Mouse (Mus musculus): ENCODE data around the gene Ssbp4.

DNA sequence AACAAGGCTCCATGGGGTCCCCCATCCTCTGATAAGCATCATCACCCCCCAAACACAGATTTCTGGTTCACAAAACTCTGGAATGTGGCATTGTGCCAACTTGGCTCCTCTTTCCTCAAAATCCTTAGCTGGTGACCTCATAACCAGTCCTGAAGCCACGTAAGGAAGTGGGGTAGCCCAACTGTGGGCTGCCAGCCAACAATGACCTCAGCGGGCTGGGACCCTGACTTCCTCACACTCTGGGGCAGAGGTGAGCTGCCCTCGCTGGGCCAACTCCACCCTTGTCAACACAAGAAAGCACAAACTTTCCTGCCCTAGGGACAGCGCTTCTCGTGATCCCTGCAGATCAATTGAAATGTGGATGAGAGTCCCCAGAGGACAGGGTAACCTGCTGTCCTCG is 25.4 kb upstream of the Ssbp4 start:
- TF ChIP-seq RCOR1 (IDR thresholded peaks at IDR 0.05; ENCODE audit: low read depth, low read length) (no peak), CTCF (IDR thresholded peaks at IDR 0.05 in 2 of 3, conservative IDR thresholded peaks at IDR 0.05 in 1 of 3; ENCODE audit: control insufficient read depth in 1 of 3, insufficient read depth in 1 of 3, low read depth in 2 of 3, low read length in 3 of 3, poor library complexity in 1 of 3, severe bottlenecking in 1 of 3) (no peak), MAX (IDR thresholded peaks at IDR 0.05; ENCODE audit: low read length) (no peak), POLR2A (IDR thresholded peaks at IDR 0.05; ENCODE audit: control insufficient read depth in 1 of 2, insufficient read depth in 1 of 2, low read depth in 1 of 2, low read length in 2 of 2, poor library complexity in 1 of 2) (no peak)

Data from MEL (cell line).